Mouse (Mus musculus) spleen, postnatal 4 days (tissue): ENCODE data around the gene Slc35e1.

ENCODE experiments used
- DNase-seq, 2 experiments: peaks; one replicate each; pipeline ENCODE4 v3.0.0; 2022; ENCODE audit warnings: low spot score in 2 of 2

Gene Slc35e1

GRCm38 (mm10) chr8:72485456-72486199 is 6.8 kb downstream of the Slc35e1 start:
- peak in 1 of 2 experiments; percentile 64 for DNase-seq

GRCm38 (mm10) chr8:72474826-72475546 is 17.4 kb downstream of the Slc35e1 start, which contains the start of gene Cherp:
Gene Cherp (minus strand): TSS chr8:72475226.
- DNase-seq, result peak; percentile 95 to 96

- no peak for DNase-seq
Measured at GRCm38 (mm10) chr8:72470684-72471083, 21.7 kb downstream of the Slc35e1 start.

GRCm38 (mm10) chr8:72469984-72470383 is 22.4 kb downstream of the Slc35e1 start:
- no peak for DNase-seq

- DNase-seq, result no peak
Measured at GRCm38 (mm10) chr8:72469243-72469642, 23.2 kb downstream of the Slc35e1 start.

GRCm38 (mm10) chr8:72464211-72464610 is 28.2 kb downstream of the Slc35e1 start:
- DNase-seq, result no peak

- DNase-seq, result no peak
Measured at GRCm38 (mm10) chr8:72459881-72460533, 32.4 kb downstream of the Slc35e1 start.

- no peak for DNase-seq
Measured at GRCm38 (mm10) chr8:72458457-72458856, 34.0 kb downstream of the Slc35e1 start.

GRCm38 (mm10) chr8:72457806-72458205 is 34.6 kb downstream of the Slc35e1 start:
- no peak for DNase-seq

- DNase-seq, result no peak
Measured at GRCm38 (mm10) chr8:72455317-72455716, 37.1 kb downstream of the Slc35e1 start.

GRCm38 (mm10) chr8:72453904-72454303 is 38.5 kb downstream of the Slc35e1 start:
- DNase-seq, result no peak

- DNase-seq, result no peak
Measured at GRCm38 (mm10) chr8:72451516-72451915, 40.9 kb downstream of the Slc35e1 start.

GRCm38 (mm10) chr8:72445071-72445470 is 47.3 kb downstream of the Slc35e1 start:
- DNase-seq, result peak in 1 of 2 experiments; percentile 34

- no peak for DNase-seq
Measured at GRCm38 (mm10) chr8:72443994-72444350, 48.4 kb downstream of the Slc35e1 start.

GRCm38 (mm10) chr8:72443338-72443993 is 48.9 kb downstream of the Slc35e1 start, which contains the start of the genes Calr3 and 1700030K09Rik:
Gene Calr3 (minus strand): TSS chr8:72443870.
Gene 1700030K09Rik (plus strand): TSS chr8:72443880.
- DNase-seq, result peak; percentile 96 to 98

- DNase-seq, result no peak
Measured at GRCm38 (mm10) chr8:72438248-72439015, 54.0 kb downstream of the Slc35e1 start.

- peak; percentile 54 to 76 for DNase-seq
Measured at GRCm38 (mm10) chr8:72434952-72435351, 57.5 kb downstream of the Slc35e1 start.
